Mouse (Mus musculus) kidney, postnatal 0 days (tissue): ENCODE results near the gene Setd6. TPM values are rescaled to one million over a fixed set of nuclear protein-coding genes. Genes with fewer than 3 reads are reported as not detected.

Source experiments
- ATAC-seq: fragments of 200-750 bp; cut with Nextera tagmentation; replicated peaks from 2 replicates; pipeline ENCODE4 v1.8.0; 2017; ENCODE audit warnings: low read depth, moderate number of reproducible peaks, moderate TSS enrichment, moderate library complexity; ENCODE audit not compliant: low FRiP score
- DNase-seq: peaks from one replicate; pipeline ENCODE4 v3.0.0-alpha.2; 2016; ENCODE audit warnings: low spot score
- H3K27ac ChIP-seq: fragments of 300-500 bp; sonication (generic); 2 replicates; pipeline ENCODE4 v1.5.1; 2014; ENCODE audit warnings: mild to moderate bottlenecking
- H3K27me3 ChIP-seq: fragments of 300-500 bp; sonication (generic); 2 replicates; pipeline ENCODE4 v1.6.1; 2014; ENCODE audit warnings: low read length, mixed read lengths; ENCODE audit not compliant: insufficient read depth
- H3K36me3 ChIP-seq: fragments of 300-500 bp; sonication (generic); 2 replicates; pipeline ENCODE4 v1.6.1; 2014; ENCODE audit warnings: low read length, mixed read lengths; ENCODE audit not compliant: insufficient read depth
- H3K4me1 ChIP-seq: fragments of 300-500 bp; sonication (generic); replicated peaks from 2 replicates; pipeline ENCODE4 v1.6.1; 2014; ENCODE audit warnings: antibody characterized with exemption, low read length, mixed read lengths; ENCODE audit not compliant: insufficient read depth
- H3K4me2 ChIP-seq: fragments of 300-500 bp; sonication (generic); 2 replicates; pipeline ENCODE4 v1.6.1; 2014; ENCODE audit warnings: mild to moderate bottlenecking, low read length, moderate library complexity, mixed read lengths
- H3K4me3 ChIP-seq: fragments of 300-500 bp; sonication (generic); replicated peaks from 2 replicates; pipeline ENCODE4 v1.5.1; 2014; ENCODE audit warnings: low read depth, low read length
- H3K9ac ChIP-seq: fragments of 300-500 bp; sonication (generic); 2 replicates; pipeline ENCODE4 v1.6.1; 2014; ENCODE audit warnings: low read depth, low read length
- H3K9me3 ChIP-seq: fragments of 300-500 bp; sonication (generic); replicated peaks from 2 replicates; pipeline ENCODE4 v1.6.1; 2016; ENCODE audit warnings: low read length, inconsistent platforms, mixed read lengths
- CTCF ChIP-seq: IDR thresholded peaks from 2 replicates; pipeline ENCODE4 v1.5.1; 2016; ENCODE audit warnings: antibody characterized with exemption, low read depth, mild to moderate bottlenecking, moderate library complexity
- WGBS: fragments of 180-500 bp; shearing (Covaris S2); extraction: QIAGEN DNeasy Blood & Tissue Kit; methylation state at CpG from one replicate; pipeline ENCODE4 v1.1.7; 2014; 5-methylcytosine and 5-hydroxymethylcytosine counted together
- polyA plus RNA-seq: library from polyadenylated mRNA; unstranded; fragments of >200 nt; fragmentation: Nextera tagmentation; extraction: Ambion mirVana; gene quantifications from 2 replicates; pipeline ENCODE4 v1.2.1, GENCODE M21; 2015

Setd6 gene
- polyA plus RNA-seq, 1 experiment from 2014 or later = 16.8 TPM

GRCm38 (mm10) chr8:95677591-95678023 is 38.1 kb upstream of the Setd6 start:
- WGBS = under 1% methylated on average over 37 of the region's 48 CpGs
- H3K9ac ChIP-seq = peak overlapping the region; percentile 55

DNA sequence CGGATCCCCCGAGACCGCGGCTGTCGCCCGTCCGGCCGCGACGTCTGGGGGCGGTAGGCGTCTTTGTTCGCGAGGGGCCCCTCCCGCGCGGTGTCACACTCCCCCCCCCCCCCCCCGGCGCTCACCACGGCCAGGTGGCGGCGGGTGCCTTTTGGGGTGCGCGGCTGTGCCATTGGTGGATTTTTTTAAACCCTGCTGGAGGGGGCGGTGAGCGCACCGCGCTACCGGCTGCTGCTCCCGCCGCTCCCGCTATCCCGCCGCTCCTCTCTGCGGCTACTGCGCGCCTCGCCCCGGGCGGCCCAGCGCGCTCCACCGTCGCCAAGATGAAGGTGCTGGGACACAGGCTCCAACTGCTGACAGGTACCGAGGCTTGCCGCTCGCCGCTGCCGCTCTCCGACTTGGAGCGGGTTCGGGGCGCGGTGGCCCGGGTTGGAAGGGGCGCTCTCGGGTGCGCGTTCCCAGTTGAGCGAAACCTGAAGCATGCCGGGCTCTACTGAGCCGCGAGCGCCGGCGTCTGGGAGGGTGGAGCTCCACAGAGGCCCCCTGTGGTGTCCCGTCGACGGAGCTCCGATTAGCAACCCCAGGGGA is 37.6 kb upstream of the Setd6 start:
- H3K9ac ChIP-seq = peak overlapping the region; percentile 55
- under 1% methylated on average over 46 of the region's 70 CpGs for WGBS
- H3K27ac ChIP-seq = no peak overlapping the region
- H3K4me3 ChIP-seq = peak overlapping the region; percentile 51
- peaks cover 7% of the 10 kb centered on the region; the same call in 1 of the 2 replicates for H3K4me1 ChIP-seq
- TF ChIP-seq CTCF = no peak
- peak overlapping the region; percentile 98 for H3K4me2 ChIP-seq
- H3K36me3 ChIP-seq = no peaks in the 10 kb centered on the region
- no peaks in the 10 kb centered on the region for H3K9me3 ChIP-seq
- DNase-seq = no peak
- ATAC-seq = 0 out of 2 replicates have a peak, but pooled peaks have one; percentile 26
- H3K27me3 ChIP-seq = peaks cover 16% of the 10 kb centered on the region

More at GRCm38 (mm10) chr8:95677591-95678023, 38.1 kb upstream of the Setd6 start:
- Histone ChIP-seq H3K27ac (no peak overlapping the region), H3K27me3 (peaks cover 20% of the 10 kb centered on the region), H3K4me3 (peak overlapping the region; percentile 51), H3K4me2 (peak overlapping the region; percentile 98), H3K4me1 (peaks cover 7% of the 10 kb centered on the region; the same call in 1 of the 2 replicates), H3K36me3 (no peaks in the 10 kb centered on the region), H3K9me3 (no peaks in the 10 kb centered on the region)
- DNase-seq (no peak), ATAC-seq (no peak)
- TF ChIP-seq CTCF = no peak

GRCm38 (mm10) chr8:95688073-95688672 is 27.5 kb upstream of the Setd6 start:
- no peaks in the 10 kb centered on the region for H3K36me3 ChIP-seq
- 0 out of 2 replicates have a peak overlapping the region, but pooled peaks have one; percentile 4 for H3K9ac ChIP-seq
- no peaks in the 10 kb centered on the region for H3K27me3 ChIP-seq
- ATAC-seq (no peak), DNase-seq (no peak)
- H3K4me3 ChIP-seq = no peak overlapping the region
- H3K27ac ChIP-seq = no peak overlapping the region
- no peaks in the 10 kb centered on the region for H3K4me1 ChIP-seq
- no peak for TF ChIP-seq CTCF
- H3K9me3 ChIP-seq = no peaks in the 10 kb centered on the region
- H3K4me2 ChIP-seq = no peak overlapping the region
- 71% methylated on average over 10 of the region's 10 CpGs for WGBS

DNA sequence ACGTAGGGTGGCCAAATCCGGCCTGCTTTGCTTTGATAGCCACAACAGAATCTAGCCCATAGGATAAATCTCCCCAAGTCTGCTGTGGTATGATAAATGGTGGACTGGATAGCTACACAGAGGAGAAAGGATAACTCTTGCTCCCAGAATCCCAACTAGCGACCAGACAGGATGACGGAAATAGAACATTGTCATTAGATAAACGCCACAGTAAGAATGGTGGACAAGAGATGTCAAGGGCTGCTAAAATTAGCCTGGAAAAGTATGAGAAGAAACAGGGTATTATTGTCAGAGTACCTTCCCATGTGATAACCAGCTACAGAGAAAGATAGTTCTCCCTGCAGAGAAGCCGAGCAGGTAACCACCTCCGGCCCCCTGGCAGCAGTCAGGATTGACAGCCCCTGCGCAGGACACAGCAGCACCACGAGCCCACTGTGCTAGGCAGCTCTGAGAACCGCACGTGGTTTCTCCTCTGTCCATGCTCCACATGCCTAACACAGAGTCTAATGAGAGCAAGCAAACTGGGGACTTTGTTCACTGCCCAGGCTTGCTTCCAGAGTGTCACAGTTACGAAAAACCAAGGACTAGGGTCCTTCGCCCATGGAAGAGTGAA is 24.6 kb upstream of the Setd6 start:
- 77% methylated on average over 13 of the region's 13 CpGs for WGBS
- H3K27me3 ChIP-seq = no peaks in the 10 kb centered on the region
- no peak for TF ChIP-seq CTCF
- H3K4me3 ChIP-seq = no peak overlapping the region
- H3K9ac ChIP-seq = no peak overlapping the region
- DNase-seq (no peak), ATAC-seq (no peak)
- H3K9me3 ChIP-seq = no peaks in the 10 kb centered on the region
- no peaks in the 10 kb centered on the region for H3K4me1 ChIP-seq
- H3K4me2 ChIP-seq = no peak overlapping the region
- no peaks in the 10 kb centered on the region for H3K36me3 ChIP-seq
- H3K27ac ChIP-seq = no peak overlapping the region

GRCm38 (mm10) chr8:95694631-95695030 is 21.1 kb upstream of the Setd6 start:
- no peaks in the 10 kb centered on the region for H3K4me1 ChIP-seq
- no peak overlapping the region for H3K27ac ChIP-seq
- no peak overlapping the region for H3K9ac ChIP-seq
- H3K27me3 ChIP-seq = 0 out of 2 replicates have a peak, but pooled peaks cover 5% of the 10 kb centered on the region
- WGBS = 28% methylated on average over 6 of the region's 6 CpGs
- ATAC-seq (no peak), DNase-seq (no peak)
- no peaks in the 10 kb centered on the region for H3K9me3 ChIP-seq
- no peaks in the 10 kb centered on the region for H3K36me3 ChIP-seq
- H3K4me3 ChIP-seq = no peak overlapping the region
- no peak overlapping the region for H3K4me2 ChIP-seq
- no peak for TF ChIP-seq CTCF

DNA sequence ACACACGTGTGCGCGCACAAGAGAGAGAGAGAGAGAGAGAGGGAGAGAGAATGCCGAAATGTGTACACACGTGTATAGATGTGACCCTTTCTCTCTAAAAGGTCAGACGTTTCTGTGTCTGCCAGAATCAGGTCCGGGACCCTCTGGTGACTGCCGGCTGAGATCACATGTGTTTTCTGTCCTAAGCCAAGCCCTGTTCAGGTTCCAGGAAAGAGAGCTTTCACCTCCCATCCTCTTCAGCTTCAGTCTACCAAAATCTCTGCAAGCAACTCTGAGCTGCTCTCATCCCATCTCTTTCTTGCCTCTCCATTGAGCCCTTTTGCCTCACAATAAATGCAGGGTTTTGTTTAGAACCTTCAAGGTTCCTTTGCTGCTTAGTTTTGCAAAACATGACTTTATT is 19.0 kb upstream of the Setd6 start:
- no peaks in the 10 kb centered on the region for H3K36me3 ChIP-seq
- 67% methylated on average over 7 of the region's 8 CpGs for WGBS
- H3K27ac ChIP-seq = no peak overlapping the region
- no peaks in the 10 kb centered on the region for H3K9me3 ChIP-seq
- DNase-seq = no peak
- H3K4me2 ChIP-seq = no peak overlapping the region
- no peaks in the 10 kb centered on the region for H3K4me1 ChIP-seq
- TF ChIP-seq CTCF = no peak
- H3K27me3 ChIP-seq = 0 out of 2 replicates have a peak, but pooled peaks cover 5% of the 10 kb centered on the region
- H3K4me3 ChIP-seq = no peak overlapping the region
- H3K9ac ChIP-seq = no peak overlapping the region
- no peak for ATAC-seq
